Mouse (Mus musculus): Measurements from ENCODE around the gene Slc27a4. TPM values are rescaled to one million over a fixed set of nuclear protein-coding genes. Genes with fewer than 3 reads are reported as not detected.

The Slc27a4 gene
- polyA plus RNA-seq, 1 experiment from 2014 or later = 8.6 TPM

DNA sequence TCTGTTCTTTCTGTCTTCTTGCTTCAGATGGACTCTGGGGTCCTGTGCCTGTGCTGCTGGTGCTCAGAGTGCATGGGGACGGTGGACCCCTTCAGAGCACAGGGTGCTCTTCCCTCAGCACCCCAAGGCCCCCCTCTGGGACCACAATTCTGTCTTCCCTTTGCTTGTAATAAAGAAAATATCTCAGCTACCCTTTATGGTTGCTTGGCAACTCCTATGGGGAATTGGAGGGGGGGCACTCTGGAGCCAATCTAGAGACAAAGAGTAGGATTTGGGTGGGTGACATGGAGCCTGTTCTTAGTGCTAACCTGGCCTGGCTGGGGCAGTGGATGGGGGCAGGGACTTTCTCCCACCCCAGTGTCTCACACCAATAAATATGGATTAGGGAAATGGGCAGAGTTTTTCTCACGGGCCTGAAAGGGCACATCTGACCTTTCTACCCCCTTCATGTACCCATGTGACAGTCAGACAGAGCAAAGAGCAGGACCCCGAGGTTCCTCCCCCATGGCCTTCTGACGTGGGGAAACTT is 50.6 kb downstream of the Slc27a4 start:
- 41% methylated on average over 4 of the region's 4 CpGs for WGBS
- Histone ChIP-seq H3K9me3 (no peaks in the 10 kb centered on the region), H3K27ac (peak overlapping the region; percentile 62; the same call in 1 of the 2 replicates), H3K27me3 (ENCODE audit: poor library complexity, severe bottlenecking) (peaks cover 100% of the 10 kb centered on the region), H3K4me3 (no peak overlapping the region), H3K36me3 (replicated peaks) (no peaks in the 10 kb centered on the region), H3K4me1 (peaks cover 52% of the 10 kb centered on the region)
- no peak for DNase-seq (ENCODE audit: extremely low spot score, low spot score)

DNA sequence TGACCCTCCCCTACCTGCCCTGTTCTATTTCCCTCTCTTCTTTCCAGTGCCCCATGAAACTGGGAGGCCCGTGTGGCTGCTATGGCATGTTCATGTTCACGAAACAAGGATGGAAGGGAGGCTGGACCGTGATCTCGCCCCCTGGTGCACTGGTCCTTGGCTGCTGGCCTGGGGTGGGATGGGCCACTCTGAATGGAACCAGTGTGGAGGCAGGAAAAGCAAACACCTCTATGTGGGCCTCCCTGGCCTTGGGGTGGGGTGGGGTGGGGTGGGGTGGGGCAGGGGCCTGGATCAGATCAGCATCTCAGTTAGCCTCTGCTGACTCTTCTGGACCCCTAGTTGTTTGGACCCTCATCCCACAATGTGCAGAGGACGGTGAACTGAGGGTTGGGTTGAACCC is 51.3 kb downstream of the Slc27a4 start:
- Histone ChIP-seq H3K27ac (peak overlapping the region; percentile 62; the same call in 1 of the 2 replicates), H3K27me3 (ENCODE audit: poor library complexity, severe bottlenecking) (peaks cover 100% of the 10 kb centered on the region), H3K4me1 (peaks cover 52% of the 10 kb centered on the region), H3K4me3 (no peak overlapping the region), H3K9me3 (no peaks in the 10 kb centered on the region), H3K36me3 (replicated peaks) (no peaks in the 10 kb centered on the region)
- DNase-seq (ENCODE audit: extremely low spot score, low spot score) = no peak
- WGBS = 85% methylated on average over 5 of the region's 5 CpGs

DNA sequence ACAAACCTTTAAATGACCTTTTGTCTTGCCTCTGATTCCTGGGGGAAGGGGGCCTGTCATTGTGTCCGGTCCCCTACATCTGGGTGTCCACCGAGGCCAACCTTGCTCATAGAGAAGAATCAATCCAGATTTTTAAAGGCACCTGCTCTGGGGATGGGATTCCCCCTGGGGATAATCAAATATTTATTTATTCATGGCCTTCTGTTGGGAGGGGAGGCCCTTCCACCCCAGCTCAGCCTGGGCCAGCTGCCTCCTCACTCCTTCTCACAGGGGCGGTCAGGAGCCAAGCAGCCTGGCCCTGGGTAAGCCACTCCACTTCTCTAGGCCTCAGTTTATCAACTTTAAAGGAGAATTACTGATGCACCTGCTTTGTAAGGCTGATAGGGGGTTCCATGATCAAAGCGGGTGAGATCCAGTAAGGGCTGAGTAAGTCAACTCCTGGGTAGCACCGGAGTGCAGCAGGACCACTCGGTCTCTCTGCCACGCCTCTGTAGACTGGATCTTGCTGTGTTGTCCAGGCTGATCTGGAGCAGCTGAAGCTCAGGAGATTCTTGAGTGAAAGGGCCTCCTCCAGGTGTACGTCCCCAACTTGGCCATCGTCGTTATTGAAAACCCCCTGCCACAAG is 53.3 kb downstream of the Slc27a4 start:
- Histone ChIP-seq H3K4me1 (peaks cover 46% of the 10 kb centered on the region), H3K9me3 (no peaks in the 10 kb centered on the region), H3K4me3 (no peak overlapping the region), H3K27ac (peak overlapping the region; percentile 79; the same call in 1 of the 2 replicates), H3K36me3 (replicated peaks) (no peaks in the 10 kb centered on the region), H3K27me3 (ENCODE audit: poor library complexity, severe bottlenecking) (peaks cover 93% of the 10 kb centered on the region)
- no peak for DNase-seq (ENCODE audit: extremely low spot score, low spot score)
- WGBS = 74% methylated on average over 10 of the region's 10 CpGs

DNA sequence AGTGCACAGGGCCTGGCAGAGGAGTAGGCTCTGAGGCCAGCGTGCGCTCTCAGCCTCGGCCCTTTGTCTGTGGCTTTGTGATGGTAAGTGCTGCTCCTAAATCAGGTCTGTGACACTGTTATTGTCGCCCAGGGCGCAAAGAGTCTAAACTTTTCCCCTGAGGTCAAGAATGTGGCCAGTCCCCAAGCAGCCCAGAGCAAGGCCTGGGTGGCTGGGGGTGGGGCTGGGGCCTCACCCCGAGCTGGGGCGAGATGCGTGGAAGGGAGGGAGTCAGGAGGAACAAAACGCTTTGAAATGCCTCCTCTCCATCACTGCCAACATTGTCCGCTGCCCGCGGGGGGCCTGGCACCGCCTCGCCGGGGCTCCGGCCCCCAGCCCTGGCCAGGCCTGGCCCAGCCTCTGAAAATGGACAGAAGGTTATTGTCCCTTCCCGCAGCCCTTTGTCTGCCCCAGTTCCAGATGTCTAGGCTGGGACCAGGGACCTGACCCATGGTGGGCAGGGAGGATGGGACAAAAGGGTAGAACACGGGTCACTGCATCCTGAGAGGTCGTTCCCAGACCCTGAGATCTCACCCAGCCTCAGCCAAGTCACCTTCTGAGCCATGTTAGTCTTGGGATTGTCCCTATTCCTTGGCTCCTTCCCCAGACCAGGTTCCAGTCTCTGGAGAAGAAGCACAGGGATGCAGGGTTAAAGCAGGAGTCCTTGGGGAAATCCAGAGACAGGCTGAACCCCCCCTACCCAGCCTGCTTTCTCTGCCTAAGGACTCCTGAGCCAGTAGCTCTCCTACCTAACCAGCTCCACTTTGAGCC is 54.2 kb downstream of the Slc27a4 start:
- WGBS = 6% methylated on average over 19 of the region's 19 CpGs
- Histone ChIP-seq H3K4me3 (peak overlapping the region; percentile 23; the same call in 1 of the 2 replicates), H3K9me3 (no peaks in the 10 kb centered on the region), H3K27ac (peak overlapping the region; percentile 79), H3K36me3 (replicated peaks) (no peaks in the 10 kb centered on the region), H3K4me1 (peaks cover 46% of the 10 kb centered on the region), H3K27me3 (ENCODE audit: poor library complexity, severe bottlenecking) (peaks cover 85% of the 10 kb centered on the region)
- DNase-seq (ENCODE audit: extremely low spot score, low spot score) = peak; percentile 49

DNA sequence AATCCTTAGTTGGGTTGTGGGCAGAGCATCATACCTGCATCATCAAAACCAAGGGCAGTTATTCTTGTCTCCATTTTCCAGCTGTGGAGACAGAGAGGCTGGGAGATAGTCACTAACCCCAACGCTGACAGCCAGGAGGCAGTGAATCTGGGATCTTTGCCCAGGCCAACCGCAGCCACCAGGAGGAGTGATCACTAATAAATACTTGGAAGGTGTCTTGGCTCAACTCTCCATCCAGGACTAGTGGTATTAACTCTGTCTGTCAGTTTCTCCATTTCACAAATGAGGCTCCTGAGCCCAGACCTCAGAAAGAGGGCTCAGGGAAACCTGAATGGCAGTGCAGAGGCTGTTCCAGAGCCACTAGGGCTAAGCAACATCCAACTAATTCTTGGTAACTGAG is 54.9 kb downstream of the Slc27a4 start:
- Histone ChIP-seq H3K27me3 (ENCODE audit: poor library complexity, severe bottlenecking) (peaks cover 78% of the 10 kb centered on the region), H3K9me3 (no peaks in the 10 kb centered on the region), H3K4me1 (peaks cover 46% of the 10 kb centered on the region), H3K4me3 (no peak overlapping the region), H3K36me3 (replicated peaks) (no peaks in the 10 kb centered on the region), H3K27ac (no peak overlapping the region)
- no peak for DNase-seq (ENCODE audit: extremely low spot score, low spot score)
- WGBS = 49% methylated on average over 2 of the region's 2 CpGs

DNA sequence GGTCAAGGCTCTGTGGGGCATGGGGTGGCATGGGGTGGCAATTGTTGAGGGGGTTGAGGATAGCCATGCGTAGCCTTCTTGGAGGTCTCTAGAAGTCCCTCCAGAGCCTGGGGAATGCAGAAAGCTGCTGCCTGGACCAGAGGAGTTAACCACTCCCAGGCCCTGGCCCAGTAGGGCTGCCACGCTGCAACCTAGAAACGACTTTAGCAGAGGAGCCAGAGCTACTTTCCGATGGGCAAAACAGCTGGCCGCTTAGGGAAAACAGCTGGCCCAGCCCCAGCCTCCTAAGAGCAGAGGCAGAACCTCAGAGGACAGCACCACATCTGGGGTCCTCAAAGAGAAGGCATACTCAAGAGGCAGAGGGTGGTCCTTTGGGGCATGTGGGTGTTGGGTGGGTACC is 55.5 kb downstream of the Slc27a4 start:
- Histone ChIP-seq H3K36me3 (replicated peaks) (no peaks in the 10 kb centered on the region), H3K4me1 (peaks cover 43% of the 10 kb centered on the region), H3K27me3 (ENCODE audit: poor library complexity, severe bottlenecking) (peaks cover 75% of the 10 kb centered on the region), H3K4me3 (no peak overlapping the region), H3K9me3 (no peaks in the 10 kb centered on the region), H3K27ac (no peak overlapping the region)
- DNase-seq (ENCODE audit: extremely low spot score, low spot score) = no peak
- 81% methylated on average over 5 of the region's 5 CpGs for WGBS

DNA sequence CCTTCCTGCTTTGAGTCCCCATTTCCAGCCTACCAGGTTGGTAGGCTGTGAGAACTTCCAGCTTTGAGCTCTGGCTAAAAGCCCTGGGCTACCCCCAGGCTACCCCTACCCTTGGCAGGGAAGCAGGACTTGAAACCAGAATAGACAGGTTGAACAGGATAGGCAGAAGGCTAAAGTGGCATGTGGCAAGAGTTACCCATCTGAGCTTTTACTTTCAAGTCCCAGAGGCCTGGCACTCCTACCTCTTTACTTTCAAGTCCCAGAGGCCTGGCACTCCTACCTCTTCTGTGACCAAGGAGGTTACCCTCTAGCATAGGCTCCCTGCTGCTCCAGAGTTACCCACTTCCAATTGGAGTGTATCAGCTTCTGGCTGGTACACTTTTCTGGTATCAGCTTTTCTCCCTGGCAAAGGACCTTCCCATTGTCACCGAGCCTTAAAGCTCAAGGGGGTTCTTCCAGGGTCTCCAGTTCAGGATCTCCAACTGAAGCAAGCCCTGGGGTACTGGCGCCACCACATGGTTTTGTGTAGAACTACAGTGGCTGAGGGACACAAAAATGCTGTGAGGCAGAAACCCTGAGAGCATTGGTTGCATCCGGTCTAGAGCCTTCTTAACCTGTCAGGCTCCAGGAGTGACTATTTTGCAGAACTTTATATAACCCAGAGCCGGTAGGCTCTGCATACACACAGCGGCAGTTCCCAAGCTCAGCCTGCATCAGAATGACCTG is 56.5 kb downstream of the Slc27a4 start:
- H3K4me1 ChIP-seq = peaks cover 34% of the 10 kb centered on the region
- H3K27ac ChIP-seq = no peak overlapping the region
- 13% methylated on average over 5 of the region's 5 CpGs for WGBS
- no peak overlapping the region for H3K4me3 ChIP-seq
- peaks cover 75% of the 10 kb centered on the region for H3K27me3 ChIP-seq (ENCODE audit: poor library complexity, severe bottlenecking)
- peak; percentile 71 for DNase-seq (ENCODE audit: extremely low spot score, low spot score)
- no peaks in the 10 kb centered on the region for H3K36me3 ChIP-seq (replicated peaks)
- H3K9me3 ChIP-seq = no peaks in the 10 kb centered on the region

DNA sequence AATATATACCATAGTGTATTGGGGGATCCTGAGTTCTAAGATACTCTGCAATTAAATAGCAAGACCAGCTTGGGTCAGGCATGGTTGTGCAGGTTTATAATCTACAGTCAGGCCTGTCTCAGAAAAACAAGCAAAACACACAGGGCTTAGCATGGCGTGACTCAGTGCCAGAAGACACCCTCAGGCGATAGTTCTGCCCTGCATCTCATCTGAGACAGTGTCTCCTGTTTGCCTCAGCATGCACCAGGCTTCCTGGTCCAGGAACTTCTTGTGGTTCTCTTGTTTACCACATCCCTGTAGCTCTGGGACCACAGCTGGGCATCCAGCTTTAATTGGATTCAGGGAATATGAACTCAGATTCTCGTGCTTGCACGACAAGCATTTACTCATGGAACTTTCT is 62.7 kb downstream of the Slc27a4 start:
- H3K4me3 ChIP-seq = no peak overlapping the region
- no peaks in the 10 kb centered on the region for H3K9me3 ChIP-seq
- no peak for DNase-seq (ENCODE audit: extremely low spot score, low spot score)
- no peaks in the 10 kb centered on the region for H3K36me3 ChIP-seq (replicated peaks)
- H3K27ac ChIP-seq = no peak overlapping the region
- 81% methylated on average over 4 of the region's 4 CpGs for WGBS
- H3K27me3 ChIP-seq (ENCODE audit: poor library complexity, severe bottlenecking) = peaks cover 61% of the 10 kb centered on the region
- H3K4me1 ChIP-seq = peaks cover 17% of the 10 kb centered on the region

Small RNA genes within 50 kb of the gene (microRNA-seq; reads per million reads assigned to microRNA genes)
- gene Mir219a-2 (not detected), gene Mir219b (not detected)

Other genes with a start within 250 kb of the Slc27a4 start
- 15.9 and 17.2 TPM in 2 replicates for gene Rapgef1, start 182.9 kb upstream of the Slc27a4 start, polyA plus RNA-seq (2016; fragmentation: Nextera tagmentation; extraction: Ambion mirVana)
- not detected in 2 replicates for gene Gm13420, start 50.9 kb upstream of the Slc27a4 start, polyA plus RNA-seq (2016; fragmentation: Nextera tagmentation; extraction: Ambion mirVana)
- not detected in 2 replicates for gene Gm13547, start 43.3 kb upstream of the Slc27a4 start, polyA plus RNA-seq (2016; fragmentation: Nextera tagmentation; extraction: Ambion mirVana)
- gene Coq4, start 15.1 kb upstream of the Slc27a4 start, polyA plus RNA-seq (2016; fragmentation: Nextera tagmentation; extraction: Ambion mirVana) = 44.4 and 47.5 TPM in 2 replicates
- gene Trub2, start 14.1 kb upstream of the Slc27a4 start, polyA plus RNA-seq (2016; fragmentation: Nextera tagmentation; extraction: Ambion mirVana) = 56.3 and 57.6 TPM in 2 replicates
- gene Urm1, start 17.4 kb downstream of the Slc27a4 start, polyA plus RNA-seq (2016; fragmentation: Nextera tagmentation; extraction: Ambion mirVana) = 15.9 and 17.4 TPM in 2 replicates
- gene Cercam, start 66.5 kb downstream of the Slc27a4 start, polyA plus RNA-seq (2016; fragmentation: Nextera tagmentation; extraction: Ambion mirVana) = 15.0 and 16.3 TPM in 2 replicates
- 124 and 125 TPM in 2 replicates for gene Odf2, start 86.6 kb downstream of the Slc27a4 start, polyA plus RNA-seq (2016; fragmentation: Nextera tagmentation; extraction: Ambion mirVana)
- 74.9 and 77.4 TPM in 2 replicates for gene Gle1, start 132.8 kb downstream of the Slc27a4 start, polyA plus RNA-seq (2016; fragmentation: Nextera tagmentation; extraction: Ambion mirVana)
- gene Sptan1, start 162.9 kb downstream of the Slc27a4 start, polyA plus RNA-seq (2016; fragmentation: Nextera tagmentation; extraction: Ambion mirVana) = 85.9 and 90.3 TPM in 2 replicates
- 33.1 and 33.4 TPM in 2 replicates for gene Wdr34, start 246.2 kb downstream of the Slc27a4 start, polyA plus RNA-seq (2016; fragmentation: Nextera tagmentation; extraction: Ambion mirVana)